Mouse (Mus musculus) heart, embryonic 15.5 days (tissue): Measurements from ENCODE around the gene Wbp4. TPM values are rescaled to one million over a fixed set of nuclear protein-coding genes. Genes with fewer than 3 reads are reported as not detected.
A peak's percentile ranks its signal among the peaks of the same experiment; 100 is the strongest.
"Not testable (repeated sequence)": the region's sequence is repeated elsewhere in the genome, so short reads cannot be mapped to it uniquely, and the experiment has no call there.

ENCODE experiments used
- ATAC-seq: fragments of 200-750 bp; cut with Nextera tagmentation; replicated peaks from 2 replicates; pipeline ENCODE4 v1.8.0; 2017; ENCODE audit warnings: low read depth, moderate TSS enrichment; ENCODE audit not compliant: insufficient number of reproducible peaks, insufficient read depth, low FRiP score
- H3K27ac ChIP-seq: fragments of 300-500 bp; sonication (generic); 2 replicates; pipeline ENCODE4 v1.5.1; 2015; ENCODE audit warnings: mild to moderate bottlenecking, inconsistent platforms
- H3K27me3 ChIP-seq: fragments of 300-500 bp; sonication (generic); 2 replicates; pipeline ENCODE4 v1.6.1; 2015; ENCODE audit warnings: inconsistent platforms
- H3K36me3 ChIP-seq: fragments of 300-500 bp; sonication (generic); 2 replicates; pipeline ENCODE4 v1.6.1; 2015; ENCODE audit warnings: mild to moderate bottlenecking, inconsistent platforms
- H3K4me1 ChIP-seq: fragments of 300-500 bp; sonication (generic); replicated peaks from 2 replicates; pipeline ENCODE4 v1.6.1; 2015; ENCODE audit warnings: inconsistent platforms
- H3K4me2 ChIP-seq: fragments of 300-500 bp; sonication (generic); 2 replicates; pipeline ENCODE4 v1.6.1; 2015; ENCODE audit warnings: inconsistent platforms, mild to moderate bottlenecking, moderate library complexity
- H3K4me3 ChIP-seq: fragments of 300-500 bp; sonication (generic); 2 replicates; pipeline ENCODE4 v1.5.1; 2015; ENCODE audit warnings: mild to moderate bottlenecking, inconsistent platforms
- H3K9ac ChIP-seq: fragments of 300-500 bp; sonication (generic); 2 replicates; pipeline ENCODE4 v1.6.1; 2015; ENCODE audit warnings: mild to moderate bottlenecking, inconsistent platforms
- H3K9me3 ChIP-seq: fragments of 300-500 bp; sonication (generic); replicated peaks from 2 replicates; pipeline ENCODE4 v1.6.1; 2016; ENCODE audit warnings: inconsistent platforms
- WGBS: fragments of 180-500 bp; shearing (Covaris S2); methylation state at CpG from one replicate; pipeline ENCODE4 v1.1.7; 2015; ENCODE audit warnings: mixed read lengths; 5-methylcytosine and 5-hydroxymethylcytosine counted together
- polyA plus RNA-seq: library from polyadenylated mRNA; unstranded; fragments of >200 nt; fragmentation: Nextera tagmentation; extraction: Ambion mirVana; gene quantifications from 2 replicates; pipeline ENCODE4 v1.2.1, GENCODE M21; 2015

Gene Wbp4
- 24.0 and 25.7 TPM in 2 replicates for polyA plus RNA-seq

DNA sequence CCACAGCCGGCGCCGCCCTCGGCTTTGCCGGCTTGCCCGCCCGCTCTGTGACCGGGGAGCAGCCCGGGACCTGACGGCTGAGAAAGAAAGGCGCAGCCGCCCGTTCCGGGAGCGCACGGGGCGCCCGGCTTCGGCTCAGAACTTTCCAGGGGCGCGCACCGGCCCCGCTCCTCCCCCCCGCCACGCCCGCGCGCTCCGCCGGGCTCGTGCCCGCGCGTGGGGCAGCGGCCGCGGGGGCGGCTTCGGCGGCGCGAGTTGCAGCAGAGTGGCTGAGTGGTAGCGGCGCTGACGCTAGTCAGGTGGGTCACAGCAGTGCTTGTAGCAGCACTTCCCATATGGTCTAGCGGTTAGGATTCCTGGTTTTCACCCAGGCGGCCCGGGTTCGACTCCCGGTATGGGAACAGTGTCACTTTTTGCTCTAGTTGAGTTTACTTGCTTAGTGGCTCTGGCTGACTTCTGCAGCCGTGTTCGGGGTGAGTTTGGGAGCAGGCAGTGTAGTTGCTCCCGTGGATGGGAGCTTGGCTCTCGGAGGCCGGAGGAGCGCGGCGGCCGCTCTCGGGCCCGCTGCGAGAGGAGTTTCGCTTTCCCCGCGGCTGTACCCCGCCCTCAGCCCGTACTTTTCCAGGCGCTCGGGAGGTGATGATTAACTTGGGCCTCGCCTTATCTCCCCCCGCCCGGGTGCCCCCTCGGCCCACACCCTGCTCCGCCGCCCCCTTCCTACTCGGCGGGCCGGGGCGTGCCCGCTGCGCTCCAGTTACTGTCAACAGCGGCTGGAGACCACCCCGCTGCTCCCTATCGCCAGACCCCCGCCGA is at the start of gene Wbp4:
TSS of gene Wbp4 (minus strand) at position 182 of the 813 bp plus-strand sequence.
- ATAC-seq = peak; percentile 87
- under 1% methylated on average over 84 of the region's 86 CpGs for WGBS
- H3K27ac ChIP-seq = peak within 1 kb of the TSS; percentile 100

GRCm38 (mm10) chr14:79530761-79531160 is 49.4 kb upstream of the Wbp4 start:
- H3K27ac ChIP-seq = no peak overlapping the region
- no peak overlapping the region for H3K4me2 ChIP-seq

More for the DNA sequence above, at the start of gene Wbp4:
- H3K4me2 ChIP-seq = peak within 1 kb of the TSS; percentile 68
- H3K9ac ChIP-seq = peak within 1 kb of the TSS; percentile 94
- peaks cover 29% of the 10 kb centered on the region for H3K4me1 ChIP-seq
- peaks cover 11% of the 10 kb centered on the region for H3K36me3 ChIP-seq
- peak within 1 kb of the TSS; percentile 76 for H3K4me3 ChIP-seq
- H3K27me3 ChIP-seq = no peaks in the 10 kb centered on the region
- H3K9me3 ChIP-seq = no peaks in the 10 kb centered on the region

GRCm38 (mm10) chr14:79529581-79530554 is 48.5 kb upstream of the Wbp4 start:
- Histone ChIP-seq H3K4me3 (no peak overlapping the region), H3K27ac (no peak overlapping the region), H3K9me3 (no peaks in the 10 kb centered on the region), H3K9ac (no peak overlapping the region), H3K36me3 (no peaks in the 10 kb centered on the region), H3K27me3 (no peaks in the 10 kb centered on the region), H3K4me2 (no peak overlapping the region), H3K4me1 (peaks cover 17% of the 10 kb centered on the region)
- ATAC-seq = no peak
- WGBS = 72% methylated on average over 10 of the region's 10 CpGs

More at GRCm38 (mm10) chr14:79530761-79531160, 49.4 kb upstream of the Wbp4 start:
- Histone ChIP-seq H3K27me3 (no peaks in the 10 kb centered on the region), H3K4me1 (peaks cover 23% of the 10 kb centered on the region), H3K9me3 (no peaks in the 10 kb centered on the region), H3K36me3 (no peaks in the 10 kb centered on the region), H3K9ac (no peak overlapping the region), H3K4me3 (no peak overlapping the region)
- WGBS = 83% methylated on average over 6 of the region's 6 CpGs
- no peak for ATAC-seq

GRCm38 (mm10) chr14:79527704-79528103 is 46.4 kb upstream of the Wbp4 start:
- WGBS = 64% methylated on average over 6 of the region's 6 CpGs

GRCm38 (mm10) chr14:79526106-79526505 is 44.8 kb upstream of the Wbp4 start:
- not testable (repeated sequence) for ATAC-seq, H3K36me3 ChIP-seq, H3K4me2 ChIP-seq, H3K27me3 ChIP-seq, H3K27ac ChIP-seq, H3K9me3 ChIP-seq, H3K9ac ChIP-seq, H3K4me3 ChIP-seq
- peaks cover 27% of the 10 kb centered on the region for H3K4me1 ChIP-seq
- 87% methylated on average over 12 of the region's 12 CpGs for WGBS

More at GRCm38 (mm10) chr14:79527704-79528103, 46.4 kb upstream of the Wbp4 start:
- H3K27me3 ChIP-seq = no peaks in the 10 kb centered on the region
- peaks cover 12% of the 10 kb centered on the region for H3K4me1 ChIP-seq
- H3K4me3 ChIP-seq = no peak overlapping the region
- H3K4me2 ChIP-seq = no peak overlapping the region
- no peaks in the 10 kb centered on the region for H3K9me3 ChIP-seq
- ATAC-seq = no peak
- H3K36me3 ChIP-seq = no peaks in the 10 kb centered on the region
- H3K9ac ChIP-seq = no peak overlapping the region
- H3K27ac ChIP-seq = no peak overlapping the region

DNA sequence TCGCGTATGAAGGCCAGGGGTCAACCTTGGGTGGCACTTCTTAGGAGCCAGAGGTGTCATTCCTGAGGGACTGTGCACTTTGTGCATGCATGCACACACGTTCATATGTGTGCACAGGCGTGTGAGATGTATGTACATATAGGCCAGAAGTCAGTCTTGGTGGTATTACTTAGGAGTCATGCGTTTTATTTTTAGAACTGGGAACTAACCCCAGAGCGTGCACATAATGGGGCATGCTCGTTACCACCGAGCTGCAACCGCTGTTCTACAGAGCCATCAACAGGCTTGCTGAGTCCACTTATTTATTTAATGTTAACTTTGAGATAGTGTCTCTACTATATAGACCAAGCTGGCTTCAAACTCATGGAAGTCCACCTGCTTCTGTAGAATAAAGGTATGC is 41.1 kb upstream of the Wbp4 start:
- WGBS = 71% methylated on average over 9 of the region's 9 CpGs
- H3K9me3 ChIP-seq = no peaks in the 10 kb centered on the region
- ATAC-seq = no peak
- H3K36me3 ChIP-seq = no peaks in the 10 kb centered on the region
- H3K4me1 ChIP-seq = peaks cover 32% of the 10 kb centered on the region
- H3K9ac ChIP-seq = no peak overlapping the region
- H3K27me3 ChIP-seq = no peaks in the 10 kb centered on the region
- no peak overlapping the region for H3K4me2 ChIP-seq
- peak overlapping the region; percentile 38 for H3K27ac ChIP-seq
- no peak overlapping the region for H3K4me3 ChIP-seq

DNA sequence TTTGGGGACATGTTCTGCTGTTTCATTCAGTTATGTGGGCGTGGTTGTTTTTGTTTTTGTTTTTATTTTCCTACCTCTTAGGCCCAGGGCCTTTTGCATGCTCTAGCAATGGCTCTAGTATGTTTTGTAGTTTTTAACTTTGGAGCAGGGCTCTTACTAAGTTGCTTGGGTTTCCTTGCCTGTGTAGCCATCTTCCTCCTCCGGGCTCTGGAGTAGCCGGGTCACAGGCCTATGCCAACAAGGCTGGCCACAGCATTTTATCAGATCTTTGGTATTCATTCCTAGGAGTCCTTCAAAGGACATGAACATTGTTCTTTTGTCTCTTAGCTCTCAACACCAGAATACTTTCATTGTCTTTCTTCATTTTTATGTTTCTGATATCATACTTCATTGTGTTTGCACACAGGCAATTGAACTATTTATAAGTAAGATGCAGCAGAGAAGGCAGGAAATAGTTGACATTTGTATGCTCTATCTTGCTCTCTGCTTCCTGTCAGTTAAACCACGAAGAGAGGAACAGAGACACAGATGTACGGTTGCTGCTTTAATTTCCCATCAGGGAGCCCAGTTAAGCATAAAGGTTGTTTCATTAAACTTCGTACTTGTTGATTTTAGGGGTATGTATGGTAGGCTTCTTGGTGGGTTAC is 40.3 kb upstream of the Wbp4 start:
- 50% methylated on average over 6 of the region's 6 CpGs for WGBS
- Histone ChIP-seq H3K27me3 (no peaks in the 10 kb centered on the region), H3K4me2 (no peak overlapping the region), H3K36me3 (no peaks in the 10 kb centered on the region), H3K9ac (no peak overlapping the region), H3K4me1 (peaks cover 32% of the 10 kb centered on the region), H3K4me3 (no peak overlapping the region), H3K27ac (peak overlapping the region; percentile 38), H3K9me3 (no peaks in the 10 kb centered on the region)
- no peak for ATAC-seq

GRCm38 (mm10) chr14:79521056-79521455 is 39.7 kb upstream of the Wbp4 start:
- no peak for ATAC-seq

DNA sequence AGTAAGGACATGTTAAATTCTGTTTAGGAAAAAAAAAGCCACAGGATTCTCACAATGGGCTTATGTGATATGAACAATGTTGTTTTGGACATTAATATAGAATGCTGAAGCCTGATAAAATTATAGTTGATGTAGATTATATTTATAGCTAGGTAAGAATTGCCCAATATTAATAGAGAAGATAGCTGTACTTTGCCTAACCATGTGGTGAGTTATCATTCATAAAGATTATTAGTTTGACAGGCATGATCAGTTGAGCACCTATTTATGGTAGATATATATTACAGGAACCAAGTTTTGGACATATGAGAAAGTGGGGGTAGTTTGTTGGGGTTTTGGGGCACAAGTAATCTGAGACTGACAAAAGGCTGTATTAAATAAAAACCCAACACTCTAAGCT is 39.3 kb upstream of the Wbp4 start:
- Histone ChIP-seq H3K4me3 (no peak overlapping the region), H3K9ac (no peak overlapping the region), H3K36me3 (no peaks in the 10 kb centered on the region), H3K27ac (no peak overlapping the region), H3K4me2 (no peak overlapping the region), H3K27me3 (no peaks in the 10 kb centered on the region), H3K9me3 (no peaks in the 10 kb centered on the region), H3K4me1 (peaks cover 32% of the 10 kb centered on the region)
- no peak for ATAC-seq

More at GRCm38 (mm10) chr14:79521056-79521455, 39.7 kb upstream of the Wbp4 start:
- no peak overlapping the region for H3K4me3 ChIP-seq
- H3K9me3 ChIP-seq = no peaks in the 10 kb centered on the region
- H3K27ac ChIP-seq = peak overlapping the region; percentile 38
- WGBS = 79% methylated on average over 1 of the region's 1 CpGs
- H3K36me3 ChIP-seq = no peaks in the 10 kb centered on the region
- H3K4me1 ChIP-seq = peaks cover 32% of the 10 kb centered on the region
- H3K27me3 ChIP-seq = no peaks in the 10 kb centered on the region
- no peak overlapping the region for H3K4me2 ChIP-seq
- H3K9ac ChIP-seq = no peak overlapping the region

DNA sequence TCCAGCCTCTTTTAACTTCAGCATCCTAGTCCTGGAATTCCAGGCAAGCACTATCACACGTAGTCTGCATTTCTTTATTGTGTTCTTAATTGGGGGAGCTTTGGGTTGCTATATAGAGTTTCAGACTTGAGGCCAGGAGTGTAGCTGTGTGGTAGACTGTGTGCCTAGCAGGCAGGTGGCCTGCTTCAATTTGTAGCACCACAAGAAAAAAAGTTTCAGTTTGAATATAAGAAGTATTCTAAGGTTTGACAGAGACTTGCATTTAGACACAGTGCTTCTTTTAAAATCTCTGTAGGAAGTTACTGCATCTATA is 38.3 kb upstream of the Wbp4 start:
- H3K36me3 ChIP-seq = no peaks in the 10 kb centered on the region
- H3K4me3 ChIP-seq = no peak overlapping the region
- H3K4me2 ChIP-seq = peak overlapping the region; percentile 27; the same call in 1 of the 2 replicates
- peak overlapping the region; percentile 16; the same call in 1 of the 2 replicates for H3K27ac ChIP-seq
- no peak for ATAC-seq
- peaks cover 32% of the 10 kb centered on the region for H3K4me1 ChIP-seq
- no peaks in the 10 kb centered on the region for H3K27me3 ChIP-seq
- no peaks in the 10 kb centered on the region for H3K9me3 ChIP-seq
- H3K9ac ChIP-seq = no peak overlapping the region
- 53% methylated on average over 1 of the region's 1 CpGs for WGBS
